Mouse (Mus musculus): ENCODE measurements around the gene L3mbtl2.

GRCm38 (mm10) chr15:81694891-81695290 lies 31.2 kb downstream of the L3mbtl2 start:
- TF ChIP-seq CTCF (IDR thresholded peaks at IDR 0.05; ENCODE audit: low read depth), result no peak
- TF ChIP-seq EP300 (optimal IDR thresholded peaks at IDR 0.05), result no peak

Measured in stomach, postnatal 0 days (tissue).